Mouse (Mus musculus): ENCODE data around the gene Kif6. TPM values are rescaled to one million over a fixed set of nuclear protein-coding genes. Genes with fewer than 3 reads are reported as not detected.

The Kif6 gene
- polyA plus RNA-seq, 1 experiment = 0.34 TPM

GRCm38 (mm10) chr17:49816703-49817102 is 201.8 kb downstream of the Kif6 start:
- no peak for DNase-seq
- no peaks in the 10 kb centered on the region for H3K27me3 ChIP-seq (replicated peaks; ENCODE audit: control insufficient read depth, insufficient read depth, low read length)
- no peak overlapping the region for H3K4me3 ChIP-seq (ENCODE audit: insufficient read depth, low read depth, low read length)
- no peaks in the 10 kb centered on the region for H3K4me1 ChIP-seq (ENCODE audit: control insufficient read depth, insufficient read depth, low read length)
- 31% methylated on average over 5 of the region's 5 CpGs for WGBS
- no peak overlapping the region for H3K27ac ChIP-seq (ENCODE audit: insufficient read depth, low read depth, low read length)
- TF ChIP-seq POLR2A (IDR thresholded peaks at IDR 0.05; ENCODE audit: low read depth, low read length) (no peak), CTCF (conservative IDR thresholded peaks at IDR 0.05; ENCODE audit: insufficient read depth, insufficient read length, low read depth, low read length) (no peak)
- no peaks in the 10 kb centered on the region for H3K36me3 ChIP-seq (ENCODE audit: control insufficient read depth, insufficient read depth, low read length)

DNA sequence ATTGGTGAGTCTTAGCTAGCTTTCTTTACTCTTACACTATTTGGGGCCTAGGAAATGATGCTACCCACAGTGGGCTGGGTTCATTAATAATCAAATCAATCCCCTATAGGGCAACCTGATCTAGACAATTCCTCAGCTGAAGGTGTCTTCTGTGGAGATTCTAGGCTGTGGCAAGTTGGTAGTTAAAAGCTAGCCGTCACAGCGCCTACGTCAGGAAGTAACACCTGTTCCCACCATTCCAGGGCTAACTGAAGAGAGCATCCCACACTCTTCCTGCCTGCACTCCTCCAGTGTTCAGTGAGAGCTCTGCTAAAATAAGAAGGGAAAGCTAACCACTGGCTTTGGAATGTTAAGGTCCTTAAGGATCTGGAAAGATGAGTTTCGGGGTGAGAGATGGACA is 205.3 kb downstream of the Kif6 start:
- H3K36me3 ChIP-seq (ENCODE audit: control insufficient read depth, insufficient read depth, low read length) = no peaks in the 10 kb centered on the region
- no peaks in the 10 kb centered on the region for H3K27me3 ChIP-seq (replicated peaks; ENCODE audit: control insufficient read depth, insufficient read depth, low read length)
- WGBS = 85% methylated on average over 4 of the region's 4 CpGs
- H3K4me1 ChIP-seq (ENCODE audit: control insufficient read depth, insufficient read depth, low read length) = no peaks in the 10 kb centered on the region
- H3K27ac ChIP-seq (ENCODE audit: insufficient read depth, low read depth, low read length) = no peak overlapping the region
- no peak for TF ChIP-seq CTCF (conservative IDR thresholded peaks at IDR 0.05; ENCODE audit: insufficient read depth, insufficient read length, low read depth, low read length)
- TF ChIP-seq POLR2A (IDR thresholded peaks at IDR 0.05; ENCODE audit: low read depth, low read length) = no peak
- no peak for DNase-seq
- no peak overlapping the region for H3K4me3 ChIP-seq (ENCODE audit: insufficient read depth, low read depth, low read length)

- Histone ChIP-seq H3K27me3 (replicated peaks; ENCODE audit: control insufficient read depth, insufficient read depth, low read length) (no peaks in the 10 kb centered on the region), H3K27ac (ENCODE audit: insufficient read depth, low read depth, low read length) (no peak overlapping the region), H3K4me3 (ENCODE audit: insufficient read depth, low read depth, low read length) (no peak overlapping the region), H3K4me1 (ENCODE audit: control insufficient read depth, insufficient read depth, low read length) (no peaks in the 10 kb centered on the region), H3K36me3 (ENCODE audit: control insufficient read depth, insufficient read depth, low read length) (no peaks in the 10 kb centered on the region)
- no peak for DNase-seq
- TF ChIP-seq CTCF (conservative IDR thresholded peaks at IDR 0.05; ENCODE audit: insufficient read depth, insufficient read length, low read depth, low read length) = no peak
- no peak for TF ChIP-seq POLR2A (IDR thresholded peaks at IDR 0.05; ENCODE audit: low read depth, low read length)
- WGBS = 64% methylated on average over 6 of the region's 6 CpGs
These were observed 209.4 kb downstream of the Kif6 start for GRCm38 (mm10) chr17:49824142-49824840.

DNA sequence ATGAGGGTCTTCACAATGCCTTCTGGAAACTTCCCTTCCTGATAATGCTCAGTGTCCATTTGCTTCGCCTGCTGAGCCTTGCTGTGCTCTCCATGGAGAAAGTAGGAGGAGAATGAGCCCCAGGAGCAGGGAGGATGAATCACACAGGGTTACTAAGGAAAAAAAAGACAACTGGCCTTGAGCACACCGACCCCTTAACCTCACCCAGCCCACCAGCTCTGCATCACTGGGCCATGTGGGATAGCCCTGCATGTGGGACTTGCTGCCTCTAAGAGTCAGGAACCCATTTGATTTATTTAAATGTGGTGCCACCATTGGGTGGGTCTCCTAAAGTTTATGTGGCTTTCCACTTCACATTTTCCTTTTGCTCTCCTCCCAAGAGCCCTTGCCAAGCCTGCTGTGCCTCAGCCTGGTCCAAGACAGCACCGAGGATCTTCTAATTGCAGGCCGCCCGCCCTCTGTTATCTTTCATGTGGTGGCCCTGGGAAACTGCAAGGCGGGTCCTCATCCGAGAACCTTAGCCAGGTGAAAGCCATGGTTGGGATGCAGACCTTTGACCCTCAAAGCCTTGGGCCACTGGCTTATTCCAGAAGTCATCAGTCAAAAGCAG is 210.0 kb downstream of the Kif6 start:
- Histone ChIP-seq H3K27me3 (replicated peaks; ENCODE audit: control insufficient read depth, insufficient read depth, low read length) (no peaks in the 10 kb centered on the region), H3K4me3 (ENCODE audit: insufficient read depth, low read depth, low read length) (no peak overlapping the region), H3K36me3 (ENCODE audit: control insufficient read depth, insufficient read depth, low read length) (no peaks in the 10 kb centered on the region), H3K27ac (ENCODE audit: insufficient read depth, low read depth, low read length) (no peak overlapping the region), H3K4me1 (ENCODE audit: control insufficient read depth, insufficient read depth, low read length) (no peaks in the 10 kb centered on the region)
- 82% methylated on average over 7 of the region's 7 CpGs for WGBS
- TF ChIP-seq CTCF (conservative IDR thresholded peaks at IDR 0.05; ENCODE audit: insufficient read depth, insufficient read length, low read depth, low read length) = no peak
- no peak for TF ChIP-seq POLR2A (IDR thresholded peaks at IDR 0.05; ENCODE audit: low read depth, low read length)
- no peak for DNase-seq

GRCm38 (mm10) chr17:49825831-49826230 is 210.9 kb downstream of the Kif6 start:
- DNase-seq = no peak
- no peak for TF ChIP-seq CTCF (conservative IDR thresholded peaks at IDR 0.05; ENCODE audit: insufficient read depth, insufficient read length, low read depth, low read length)
- no peak for TF ChIP-seq POLR2A (IDR thresholded peaks at IDR 0.05; ENCODE audit: low read depth, low read length)
- WGBS = 90% methylated on average over 5 of the region's 5 CpGs

GRCm38 (mm10) chr17:49831745-49832144 is 216.8 kb downstream of the Kif6 start:
- H3K27me3 ChIP-seq (replicated peaks; ENCODE audit: control insufficient read depth, insufficient read depth, low read length) = no peaks in the 10 kb centered on the region
- WGBS = 48% methylated on average over 3 of the region's 3 CpGs
- H3K4me3 ChIP-seq (ENCODE audit: insufficient read depth, low read depth, low read length) = no peak overlapping the region
- TF ChIP-seq POLR2A (IDR thresholded peaks at IDR 0.05; ENCODE audit: low read depth, low read length) (no peak), CTCF (conservative IDR thresholded peaks at IDR 0.05; ENCODE audit: insufficient read depth, insufficient read length, low read depth, low read length) (no peak)
- H3K36me3 ChIP-seq (ENCODE audit: control insufficient read depth, insufficient read depth, low read length) = no peaks in the 10 kb centered on the region
- DNase-seq = no peak
- H3K4me1 ChIP-seq (ENCODE audit: control insufficient read depth, insufficient read depth, low read length) = no peaks in the 10 kb centered on the region
- no peak overlapping the region for H3K27ac ChIP-seq (ENCODE audit: insufficient read depth, low read depth, low read length)

More at GRCm38 (mm10) chr17:49825831-49826230, 210.9 kb downstream of the Kif6 start:
- H3K4me3 ChIP-seq (ENCODE audit: insufficient read depth, low read depth, low read length) = no peak overlapping the region
- no peak overlapping the region for H3K27ac ChIP-seq (ENCODE audit: insufficient read depth, low read depth, low read length)
- H3K27me3 ChIP-seq (replicated peaks; ENCODE audit: control insufficient read depth, insufficient read depth, low read length) = no peaks in the 10 kb centered on the region
- H3K4me1 ChIP-seq (ENCODE audit: control insufficient read depth, insufficient read depth, low read length) = no peaks in the 10 kb centered on the region
- no peaks in the 10 kb centered on the region for H3K36me3 ChIP-seq (ENCODE audit: control insufficient read depth, insufficient read depth, low read length)

GRCm38 (mm10) chr17:49834044-49834545 is 219.2 kb downstream of the Kif6 start:
- Histone ChIP-seq H3K4me3 (ENCODE audit: insufficient read depth, low read depth, low read length) (no peak overlapping the region), H3K4me1 (ENCODE audit: control insufficient read depth, insufficient read depth, low read length) (no peaks in the 10 kb centered on the region), H3K27me3 (replicated peaks; ENCODE audit: control insufficient read depth, insufficient read depth, low read length) (no peaks in the 10 kb centered on the region), H3K36me3 (ENCODE audit: control insufficient read depth, insufficient read depth, low read length) (no peaks in the 10 kb centered on the region), H3K27ac (ENCODE audit: insufficient read depth, low read depth, low read length) (no peak overlapping the region)
- 78% methylated on average over 5 of the region's 5 CpGs for WGBS
- TF ChIP-seq CTCF (conservative IDR thresholded peaks at IDR 0.05; ENCODE audit: insufficient read depth, insufficient read length, low read depth, low read length) (no peak), POLR2A (IDR thresholded peaks at IDR 0.05; ENCODE audit: low read depth, low read length) (no peak)
- DNase-seq = no peak
